Mouse (Mus musculus) forebrain, embryonic 16.5 days (tissue): ENCODE results near the gene Ahnak2. TPM values are rescaled to one million over a fixed set of nuclear protein-coding genes. Genes with fewer than 3 reads are reported as not detected.
A peak's percentile ranks its signal among the peaks of the same experiment; 100 is the strongest.

Source experiments
- ATAC-seq: fragments of 200-750 bp; cut with Nextera tagmentation; 2 replicates; pipeline ENCODE4 v1.8.0; 2017; ENCODE audit warnings: mild to moderate bottlenecking, moderate library complexity
- H3K27ac ChIP-seq: fragments of 300-500 bp; sonication (generic); 2 replicates; pipeline ENCODE4 v1.5.1; 2014; ENCODE audit warnings: low read length, control low read depth
- H3K27me3 ChIP-seq: fragments of 300-500 bp; sonication (generic); replicated peaks from 2 replicates; pipeline ENCODE4 v1.6.1; 2014; ENCODE audit warnings: low read length; ENCODE audit not compliant: control insufficient read depth, insufficient read depth
- H3K36me3 ChIP-seq: fragments of 300-500 bp; sonication (generic); 2 replicates; pipeline ENCODE4 v1.6.1; 2014; ENCODE audit not compliant: control insufficient read depth, insufficient read depth
- H3K4me1 ChIP-seq: fragments of 300-500 bp; sonication (generic); replicated peaks from 2 replicates; pipeline ENCODE4 v1.6.1; 2014; ENCODE audit warnings: low read length; ENCODE audit not compliant: control insufficient read depth, insufficient read depth
- H3K4me2 ChIP-seq: fragments of 300-500 bp; sonication (generic); 2 replicates; pipeline ENCODE4 v1.6.1; 2014; ENCODE audit warnings: mild to moderate bottlenecking, low read length, control low read depth
- H3K4me3 ChIP-seq: fragments of 300-500 bp; sonication (generic); replicated peaks from 2 replicates; pipeline ENCODE4 v1.5.1; 2014; ENCODE audit warnings: mild to moderate bottlenecking, low read length, control low read depth
- H3K9ac ChIP-seq: fragments of 300-500 bp; sonication (generic); replicated peaks from 2 replicates; pipeline ENCODE4 v1.6.1; 2014; ENCODE audit warnings: low read depth, low read length, control low read depth
- H3K9me3 ChIP-seq: fragments of 300-500 bp; sonication (generic); 2 replicates; pipeline ENCODE4 v1.6.1; 2016; ENCODE audit warnings: low read length; ENCODE audit not compliant: control insufficient read depth
- WGBS: fragments of 180-500 bp; shearing (Covaris S2); extraction: QIAGEN DNeasy Blood & Tissue Kit; methylation state at CpG from one replicate; pipeline ENCODE4 v1.1.7; 2014; 5-methylcytosine and 5-hydroxymethylcytosine counted together
- polyA plus RNA-seq: library from polyadenylated mRNA; unstranded; fragments of >200 nt; fragmentation: Nextera tagmentation; extraction: Ambion mirVana; gene quantifications from 2 replicates; pipeline ENCODE4 v1.2.1, GENCODE M21; 2015

The Ahnak2 gene
- polyA plus RNA-seq, 1 experiment from 2014 or later, result 1.2 TPM

DNA sequence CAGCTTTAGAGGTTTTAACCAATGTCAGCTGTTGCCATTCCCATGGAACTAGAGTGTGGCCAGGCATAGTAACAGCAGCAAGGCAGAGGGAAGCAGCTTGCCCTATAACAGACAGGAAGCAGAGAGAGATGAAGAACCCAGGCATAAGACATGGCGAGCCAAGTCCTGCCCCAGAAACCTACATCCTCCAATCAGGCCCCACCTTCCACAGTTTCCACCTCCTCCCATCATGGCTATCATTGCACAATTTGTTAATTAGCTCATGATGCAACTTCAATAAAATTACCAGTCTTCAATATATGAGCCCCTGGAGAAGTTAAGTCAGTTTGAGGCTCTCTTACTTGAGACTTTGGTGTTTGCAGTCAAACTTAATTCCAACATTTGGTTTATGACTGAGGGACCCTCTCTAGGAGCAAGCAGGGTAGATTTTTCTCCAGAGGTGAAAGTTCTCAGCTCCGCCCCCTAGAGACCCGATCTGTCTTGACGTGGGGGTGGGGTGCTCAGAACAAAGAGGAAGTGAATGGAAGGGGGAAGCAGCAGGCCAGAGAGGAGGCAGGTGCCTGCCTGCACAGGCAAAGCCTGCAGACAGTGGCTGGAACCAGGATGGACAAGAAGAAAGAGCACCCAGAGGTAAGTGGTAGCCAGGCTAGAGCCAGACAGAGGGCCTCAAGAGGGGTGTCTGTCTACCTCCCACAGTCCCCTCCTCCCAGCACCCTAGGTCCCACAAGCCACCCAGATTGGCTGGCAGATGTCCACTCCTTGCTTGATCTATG is 42.1 kb downstream of the Ahnak2 start, which contains the start of gene Pld4:
Gene Pld4 (plus strand): TSS at position 502 of the 773 bp plus-strand sequence.
- H3K9ac ChIP-seq, result no peak within 1 kb of the TSS
- no peak within 1 kb of the TSS for H3K4me2 ChIP-seq
- H3K36me3 ChIP-seq, result no peaks in the 10 kb centered on the region
- no peak within 1 kb of the TSS for H3K4me3 ChIP-seq
- H3K9me3 ChIP-seq, result no peaks in the 10 kb centered on the region
- 45% methylated on average over 4 of the region's 4 CpGs for WGBS
- no peaks in the 10 kb centered on the region for H3K27me3 ChIP-seq
- no peaks in the 10 kb centered on the region for H3K4me1 ChIP-seq
- ATAC-seq, result no peak
- no peak within 1 kb of the TSS for H3K27ac ChIP-seq

DNA sequence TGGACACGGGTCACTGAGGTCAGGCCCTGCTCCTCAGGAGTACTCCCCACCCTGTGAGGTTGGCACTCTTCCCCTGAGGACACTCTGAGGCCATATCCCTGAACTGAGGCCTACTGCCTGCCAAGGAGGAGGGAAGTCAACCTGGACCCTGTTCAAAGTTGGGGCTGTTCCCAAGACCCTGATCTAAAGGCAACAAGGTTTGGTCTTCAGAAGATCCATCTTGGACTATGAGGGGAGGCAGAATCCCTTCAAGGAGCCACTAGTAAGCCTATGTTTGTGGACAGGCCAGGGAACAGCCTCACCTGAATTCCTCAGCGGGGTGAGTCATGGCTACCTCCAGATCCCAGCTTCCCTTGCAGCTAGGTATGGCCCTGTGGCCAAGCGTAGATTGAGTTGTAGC is 43.0 kb downstream of the Ahnak2 start:
- Histone ChIP-seq H3K9me3 (no peaks in the 10 kb centered on the region), H3K4me1 (no peaks in the 10 kb centered on the region), H3K4me2 (no peak overlapping the region), H3K36me3 (no peaks in the 10 kb centered on the region), H3K9ac (no peak overlapping the region), H3K27me3 (no peaks in the 10 kb centered on the region), H3K27ac (no peak overlapping the region), H3K4me3 (no peak overlapping the region)
- ATAC-seq, result no peak
- WGBS, result 89% methylated on average over 3 of the region's 3 CpGs

DNA sequence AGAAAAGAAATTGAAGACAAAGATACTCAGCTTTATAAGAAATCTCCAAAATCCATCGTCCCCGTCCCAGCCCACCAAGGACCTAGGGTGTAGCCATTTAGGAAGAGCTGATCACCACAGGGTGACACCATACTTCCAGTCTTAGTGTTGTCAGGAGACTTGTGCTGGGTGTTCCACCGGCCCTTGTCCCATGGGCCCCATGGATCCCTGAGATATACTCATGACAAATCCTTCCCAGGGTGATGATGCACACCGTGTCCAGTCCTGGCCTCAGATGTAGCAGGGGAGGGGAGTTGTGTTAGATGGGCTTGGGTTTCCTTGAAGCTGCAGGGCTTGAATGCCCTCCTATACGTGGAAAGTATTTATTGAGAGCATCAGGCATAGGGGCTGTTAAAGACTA is 44.6 kb downstream of the Ahnak2 start:
- Histone ChIP-seq H3K27me3 (no peaks in the 10 kb centered on the region), H3K27ac (no peak overlapping the region), H3K4me2 (no peak overlapping the region), H3K4me1 (no peaks in the 10 kb centered on the region), H3K9ac (no peak overlapping the region), H3K4me3 (no peak overlapping the region), H3K36me3 (no peaks in the 10 kb centered on the region), H3K9me3 (no peaks in the 10 kb centered on the region)
- 86% methylated on average over 5 of the region's 5 CpGs for WGBS
- no peak for ATAC-seq

DNA sequence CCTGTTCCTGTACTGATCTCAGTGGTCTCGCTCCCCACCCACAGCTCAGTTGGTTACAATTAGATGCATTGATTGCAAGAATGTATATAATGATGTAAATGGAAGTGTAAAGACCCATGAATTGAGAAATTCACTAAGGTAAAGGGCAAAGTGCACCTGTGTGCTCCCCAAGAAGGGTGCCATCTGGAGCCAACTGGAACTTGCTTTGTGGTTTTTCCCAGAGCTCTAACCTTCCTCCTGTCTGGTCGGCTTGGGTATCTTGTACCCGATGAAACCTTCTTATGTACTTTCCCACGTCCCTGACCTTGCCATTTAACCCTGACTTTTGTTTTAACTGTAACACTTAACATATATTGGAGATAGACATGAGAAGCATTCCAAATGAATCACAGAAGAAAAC is 46.6 kb downstream of the Ahnak2 start:
- Histone ChIP-seq H3K27ac (no peak overlapping the region), H3K9ac (no peak overlapping the region), H3K27me3 (no peaks in the 10 kb centered on the region), H3K4me1 (no peaks in the 10 kb centered on the region), H3K4me3 (no peak overlapping the region), H3K36me3 (no peaks in the 10 kb centered on the region), H3K9me3 (no peaks in the 10 kb centered on the region), H3K4me2 (no peak overlapping the region)
- WGBS, result 69% methylated on average over 4 of the region's 4 CpGs
- ATAC-seq, result no peak

DNA sequence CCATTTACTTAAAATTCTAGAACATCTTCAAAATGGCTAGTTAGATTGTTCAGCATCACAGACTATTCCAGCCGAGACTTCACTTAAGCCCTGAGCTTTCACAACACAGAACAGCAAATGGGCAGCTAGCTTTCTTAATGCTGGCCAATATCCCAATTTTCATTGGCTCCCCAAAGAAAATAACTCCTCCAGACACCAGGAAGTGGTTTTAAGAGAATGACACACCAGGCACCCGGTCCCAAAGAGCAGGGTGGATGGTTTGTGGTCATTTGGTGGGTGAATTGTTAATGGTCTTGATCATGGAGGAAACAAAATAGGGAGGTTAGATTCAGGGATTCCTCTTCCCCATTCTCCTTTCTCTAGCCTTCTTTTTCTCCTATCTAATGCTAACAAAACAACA is 50.1 kb downstream of the Ahnak2 start:
- Histone ChIP-seq H3K36me3 (no peaks in the 10 kb centered on the region), H3K27me3 (no peaks in the 10 kb centered on the region), H3K4me1 (no peaks in the 10 kb centered on the region; the same call in 1 of the 2 replicates), H3K27ac (no peak overlapping the region), H3K9ac (no peak overlapping the region), H3K4me3 (no peak overlapping the region), H3K9me3 (no peaks in the 10 kb centered on the region), H3K4me2 (no peak overlapping the region)
- WGBS, result 61% methylated on average over 2 of the region's 2 CpGs
- ATAC-seq, result no peak

DNA sequence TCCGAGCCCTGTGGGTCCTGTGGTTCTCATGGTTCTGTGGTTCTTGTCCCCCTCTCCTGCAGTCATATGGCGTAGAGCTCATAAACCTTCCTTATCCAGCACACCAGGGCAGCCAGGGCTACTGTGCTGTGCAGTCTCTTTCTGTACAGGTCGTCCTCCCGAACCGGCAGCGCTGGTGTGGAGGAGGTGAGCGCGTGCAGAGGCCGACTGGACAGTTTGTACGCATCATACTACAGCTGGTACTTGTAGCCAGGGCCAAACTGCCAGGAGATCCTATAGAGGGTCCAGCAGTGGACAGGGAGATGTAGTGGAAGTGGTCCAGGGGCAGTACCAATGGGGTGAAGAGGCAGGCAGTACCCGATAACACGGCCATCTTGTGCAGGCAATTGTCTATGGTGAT is 51.5 kb downstream of the Ahnak2 start:
- no peak overlapping the region; the same call in 1 of the 2 replicates for H3K9ac ChIP-seq
- no peak for ATAC-seq
- H3K9me3 ChIP-seq, result no peaks in the 10 kb centered on the region
- no peak overlapping the region for H3K4me3 ChIP-seq
- H3K4me1 ChIP-seq, result peaks cover 7% of the 10 kb centered on the region
- no peak overlapping the region for H3K4me2 ChIP-seq
- no peaks in the 10 kb centered on the region for H3K27me3 ChIP-seq
- WGBS, result 88% methylated on average over 12 of the region's 12 CpGs
- no peak overlapping the region for H3K27ac ChIP-seq
- no peaks in the 10 kb centered on the region for H3K36me3 ChIP-seq

DNA sequence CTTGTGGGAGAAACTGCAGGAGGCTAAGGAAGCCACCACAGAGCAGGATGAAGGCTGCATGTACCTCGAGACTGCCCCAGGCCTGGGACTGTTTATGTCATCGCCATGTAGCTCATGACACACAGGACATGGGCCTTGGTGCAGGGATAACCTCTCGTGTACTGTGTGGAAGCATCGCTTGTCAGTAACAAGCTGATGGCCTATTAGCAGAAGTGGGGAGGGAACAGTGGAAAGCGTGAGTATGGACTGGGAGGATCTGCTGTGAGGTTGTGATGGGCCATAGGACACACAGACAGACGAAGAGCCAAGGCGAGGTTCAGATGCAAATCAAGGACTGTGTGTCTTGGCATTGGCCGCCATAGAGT is 54.9 kb downstream of the Ahnak2 start:
- Histone ChIP-seq H3K4me2 (no peak overlapping the region), H3K4me1 (peaks cover 9% of the 10 kb centered on the region), H3K27ac (no peak overlapping the region), H3K36me3 (no peaks in the 10 kb centered on the region), H3K27me3 (no peaks in the 10 kb centered on the region), H3K4me3 (no peak overlapping the region), H3K9me3 (no peaks in the 10 kb centered on the region), H3K9ac (peak overlapping the region; percentile 38; the same call in 1 of the 2 replicates)
- 84% methylated on average over 8 of the region's 8 CpGs for WGBS
- ATAC-seq, result peak; percentile 8

DNA sequence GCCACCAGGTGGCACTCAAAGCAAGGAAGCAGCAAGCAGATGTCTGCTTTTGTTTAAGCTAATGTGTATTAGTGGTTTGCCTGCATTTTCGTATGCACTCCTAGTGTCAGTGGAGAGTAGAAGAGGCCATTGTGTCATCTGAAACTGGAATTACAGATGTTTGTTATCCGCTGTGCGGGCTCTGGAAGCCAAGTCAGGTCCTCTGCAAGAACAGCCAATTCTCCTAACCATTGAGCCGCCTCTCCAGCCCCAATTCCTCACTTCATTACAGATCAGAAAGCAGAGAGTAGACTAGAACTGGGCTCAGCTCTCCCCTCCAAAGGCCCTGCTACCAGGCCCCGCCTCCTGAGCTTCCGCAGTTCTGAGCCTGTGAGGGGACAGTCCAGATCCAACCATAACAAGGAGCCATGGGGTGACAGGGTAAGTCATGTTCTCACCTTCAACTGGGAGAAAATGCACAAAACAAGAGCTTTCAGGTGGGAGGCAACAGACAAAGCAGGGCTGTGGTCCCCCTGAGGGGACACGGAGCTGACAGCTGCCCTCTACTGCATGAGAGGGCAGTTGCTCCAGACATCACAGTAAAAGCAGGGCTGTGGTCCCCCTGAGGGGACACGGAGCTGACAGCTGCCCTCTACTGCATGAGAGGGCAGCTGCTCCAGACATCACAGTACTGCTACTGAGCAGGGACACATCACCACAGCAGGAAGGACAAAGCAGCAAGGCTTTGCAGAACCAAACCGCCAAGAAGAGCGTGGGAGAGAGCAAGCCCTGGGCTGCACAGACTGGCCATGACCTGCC is 55.5 kb downstream of the Ahnak2 start:
- 23% methylated on average over 10 of the region's 10 CpGs for WGBS
- H3K36me3 ChIP-seq, result no peaks in the 10 kb centered on the region

DNA sequence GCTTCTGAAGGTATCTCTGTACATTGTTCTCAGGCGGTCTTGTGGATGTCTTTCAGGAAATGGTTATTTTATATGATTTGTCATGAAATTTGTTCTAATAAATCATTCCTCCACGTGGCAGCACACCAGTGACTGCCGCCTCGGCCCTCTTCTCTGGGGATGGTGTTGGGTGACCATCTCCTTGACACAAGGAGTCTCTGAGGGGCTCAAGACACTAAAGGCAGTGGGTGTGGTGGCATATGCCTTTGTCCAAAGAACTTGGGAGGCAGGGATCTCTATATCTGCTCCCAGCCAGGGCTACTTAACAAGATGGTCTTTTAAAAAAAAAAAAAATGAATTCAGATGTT is 56.0 kb downstream of the Ahnak2 start:
- Histone ChIP-seq H3K9ac (no peak overlapping the region), H3K36me3 (no peaks in the 10 kb centered on the region), H3K4me2 (no peak overlapping the region), H3K27ac (no peak overlapping the region), H3K4me3 (no peak overlapping the region), H3K4me1 (peaks cover 9% of the 10 kb centered on the region), H3K27me3 (no peaks in the 10 kb centered on the region), H3K9me3 (no peaks in the 10 kb centered on the region)
- ATAC-seq, result no peak
- 85% methylated on average over 4 of the region's 4 CpGs for WGBS

More for the DNA sequence above, 55.5 kb downstream of the Ahnak2 start:
- Histone ChIP-seq H3K4me2 (peak overlapping the region; percentile 20; the same call in 1 of the 2 replicates), H3K9ac (peak overlapping the region; percentile 38), H3K27me3 (no peaks in the 10 kb centered on the region), H3K9me3 (no peaks in the 10 kb centered on the region), H3K27ac (peak overlapping the region; percentile 72), H3K4me1 (peaks cover 9% of the 10 kb centered on the region), H3K4me3 (no peak overlapping the region)
- ATAC-seq, result peak; percentile 45
